Mouse (Mus musculus) CH12.LX (cell line): ENCODE measurements around the gene Ccdc142.

ENCODE experiments used
- CTCF ChIP-seq, 2 experiments: IDR thresholded peaks in 1 of 2; conservative IDR thresholded peaks in 1 of 2; 2 replicates each; pipeline ENCODE4 v1.5.1; 2011 to 2012; ENCODE audit warnings: low read depth in 2 of 2, low read length in 2 of 2, improper control_type of control experiment in 1 of 2, inconsistent platforms in 1 of 2, mild to moderate bottlenecking in 1 of 2, moderate library complexity in 1 of 2
- EP300 ChIP-seq: IDR thresholded peaks from 2 replicates; pipeline ENCODE4 v1.6.1; 2011; ENCODE audit warnings: low read length, improper control_type of control experiment
- KAT2A ChIP-seq: IDR thresholded peaks from 2 replicates; pipeline ENCODE4 v1.6.1; 2012; ENCODE audit warnings: low read length, improper control_type of control experiment, inconsistent platforms; ENCODE audit not compliant: insufficient replicate concordance
- MAX ChIP-seq: IDR thresholded peaks from 2 replicates; pipeline ENCODE4 v1.6.1; 2011; ENCODE audit warnings: low read length, improper control_type of control experiment
- POLR2A ChIP-seq: IDR thresholded peaks from 2 replicates; pipeline ENCODE4 v1.6.1; 2011; ENCODE audit warnings: low read depth, mild to moderate bottlenecking, improper control_type of control experiment, low read length
- RCOR1 ChIP-seq: conservative IDR thresholded peaks from 2 replicates; pipeline ENCODE4 v1.6.1; 2012; ENCODE audit warnings: low read depth, mild to moderate bottlenecking, inconsistent platforms, low read length, improper control_type of control experiment
- SMC3 ChIP-seq: IDR thresholded peaks from 2 replicates; pipeline ENCODE4 v1.6.1; 2011; ENCODE audit warnings: low read depth, low read length, improper control_type of control experiment
- TCF12 ChIP-seq: IDR thresholded peaks from 2 replicates; pipeline ENCODE4 v1.6.1; 2014; ENCODE audit warnings: low read depth, mild to moderate bottlenecking, inconsistent platforms, low read length, improper control_type of control experiment
- UBTF ChIP-seq: IDR thresholded peaks from 2 replicates; pipeline ENCODE4 v1.6.1; 2012; ENCODE audit warnings: low read depth, mild to moderate bottlenecking, inconsistent platforms, low read length, improper control_type of control experiment, moderate library complexity
- USF1 ChIP-seq: IDR thresholded peaks from 2 replicates; pipeline ENCODE4 v1.6.1; 2014; ENCODE audit warnings: low read depth, mild to moderate bottlenecking, inconsistent platforms, low read length, improper control_type of control experiment
- USF2 ChIP-seq: conservative IDR thresholded peaks from 2 replicates; pipeline ENCODE4 v1.6.1; 2011; ENCODE audit warnings: low read depth, low read length, improper control_type of control experiment

DNA sequence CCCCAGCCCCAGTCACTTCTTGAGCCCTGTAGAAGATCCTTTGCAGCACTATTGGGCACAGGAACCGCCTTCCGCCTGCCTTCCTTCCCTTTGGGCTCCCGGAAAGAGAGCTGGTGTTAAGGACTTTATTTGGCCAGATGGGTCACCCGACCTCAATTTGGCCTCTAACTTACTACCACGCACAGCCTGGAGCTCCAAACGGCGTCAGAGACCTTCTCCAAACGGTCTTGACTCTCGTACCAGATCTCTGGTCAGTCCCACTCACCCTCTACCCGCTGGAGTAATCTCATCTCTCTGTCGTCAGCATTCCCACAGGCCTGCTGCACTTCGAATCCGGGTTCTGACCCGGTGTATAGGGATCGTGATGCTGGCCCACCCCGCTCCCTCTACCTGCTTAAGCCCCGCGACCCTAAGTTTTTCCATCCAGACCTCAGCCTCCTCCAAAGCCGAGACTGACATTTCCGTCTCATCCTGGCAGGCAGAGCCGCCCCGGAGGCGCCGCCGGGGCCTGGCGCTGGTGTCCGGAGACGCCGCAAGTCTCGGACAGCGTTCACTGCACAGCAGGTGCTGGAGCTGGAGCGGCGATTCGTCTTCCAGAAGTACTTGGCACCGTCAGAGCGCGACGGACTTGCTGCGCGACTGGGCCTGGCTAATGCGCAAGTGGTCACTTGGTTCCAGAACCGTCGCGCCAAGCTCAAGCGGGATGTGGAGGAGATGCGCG lies 14.0 kb upstream of the Ccdc142 start:
- TF ChIP-seq CTCF (conservative IDR thresholded peaks at IDR 0.05 in 1 of 2, IDR thresholded peaks at IDR 0.05 in 1 of 2; ENCODE audit: low read depth in 2 of 2, low read length in 2 of 2) (no peak), EP300 (no peak), MAX (no peak), USF1 (no peak), POLR2A (no peak), USF2 (no peak), KAT2A (no peak), TCF12 (no peak), RCOR1 (no peak), SMC3 (no peak), UBTF (no peak)
